Mouse (Mus musculus) CH12.LX (cell line): ENCODE measurements around the gene Klhdc2. TPM values are rescaled to one million over a fixed set of nuclear protein-coding genes. Genes with fewer than 3 reads are reported as not detected.
A peak's percentile ranks its signal among the peaks of the same experiment; 100 is the strongest.

ENCODE experiments used
- DNase-seq: peaks from one replicate; pipeline ENCODE4 v3.0.0-alpha.2; 2013; ENCODE audit errors: extremely low read depth
- H3K27ac ChIP-seq: 2 replicates; pipeline ENCODE4 v1.5.1; 2012; ENCODE audit warnings: low read depth, mild to moderate bottlenecking, control low read depth, moderate library complexity; ENCODE audit not compliant: insufficient read depth
- H3K27me3 ChIP-seq: replicated peaks from 2 replicates; pipeline ENCODE3; 2012; ENCODE audit warnings: inconsistent platforms
- H3K36me3 ChIP-seq, 2 experiments: replicated peaks in 1 of 2; 2 replicates each; pipeline versions ENCODE3 to v1.6.1; 2012; ENCODE audit warnings: inconsistent platforms in 1 of 2, low read length in 1 of 2, mild to moderate bottlenecking in 1 of 2, mixed read lengths in 1 of 2, moderate library complexity in 1 of 2; ENCODE audit not compliant: control insufficient read depth in 1 of 2, insufficient read depth in 1 of 2
- H3K4me1 ChIP-seq, 2 experiments: 2 replicates each; pipeline ENCODE4 v1.6.1; 2012; ENCODE audit warnings: inconsistent platforms in 1 of 2, moderate library complexity in 1 of 2; ENCODE audit not compliant: insufficient read depth in 2 of 2, control insufficient read depth in 1 of 2
- H3K4me2 ChIP-seq: 2 replicates; pipeline ENCODE4 v1.6.1; 2012; ENCODE audit warnings: low read depth, mild to moderate bottlenecking, control low read depth; ENCODE audit not compliant: poor library complexity, insufficient read depth, severe bottlenecking
- H3K4me3 ChIP-seq, 3 experiments: fragments of 150-350 bp in 1 of 3; sonication (generic) in 1 of 3; replicated peaks in 1 of 3; 2 replicates each; pipeline versions ENCODE3 to v1.5.1; 2011 to 2012; ENCODE audit warnings: low read depth in 2 of 3, low read length in 2 of 3, mild to moderate bottlenecking in 2 of 3, moderate library complexity in 2 of 3, control low read depth in 1 of 3, improper control_type of control experiment in 1 of 3, inconsistent platforms in 1 of 3, mixed read lengths in 1 of 3; ENCODE audit not compliant: poor library complexity in 1 of 3
- H3K79me2 ChIP-seq: replicated peaks from 2 replicates; pipeline ENCODE4 v1.6.1; 2012; ENCODE audit warnings: mild to moderate bottlenecking, moderate library complexity; ENCODE audit not compliant: control insufficient read depth, poor library complexity, insufficient read depth, severe bottlenecking; ENCODE audit errors: extremely low read depth
- H3K9ac ChIP-seq: 2 replicates; pipeline ENCODE4 v1.6.1; 2012; ENCODE audit warnings: low read depth, mild to moderate bottlenecking, control low read depth, moderate library complexity; ENCODE audit not compliant: insufficient read depth
- H3K9me3 ChIP-seq: replicated peaks from 2 replicates; pipeline ENCODE3; 2012; ENCODE audit warnings: low read length, inconsistent platforms, mixed read lengths
- CHD2 ChIP-seq: IDR thresholded peaks from 2 replicates; pipeline ENCODE4 v1.6.1; 2011; ENCODE audit warnings: low read length, improper control_type of control experiment
- CTCF ChIP-seq, 2 experiments: IDR thresholded peaks in 1 of 2; conservative IDR thresholded peaks in 1 of 2; 2 replicates each; pipeline ENCODE4 v1.5.1; 2011 to 2012; ENCODE audit warnings: low read depth in 2 of 2, low read length in 2 of 2, improper control_type of control experiment in 1 of 2, inconsistent platforms in 1 of 2, mild to moderate bottlenecking in 1 of 2, moderate library complexity in 1 of 2
- ELF1 ChIP-seq: IDR thresholded peaks from 2 replicates; pipeline ENCODE4 v1.6.1; 2014; ENCODE audit warnings: low read depth, mild to moderate bottlenecking, inconsistent platforms, low read length, improper control_type of control experiment
- EP300 ChIP-seq: IDR thresholded peaks from 2 replicates; pipeline ENCODE4 v1.6.1; 2011; ENCODE audit warnings: low read length, improper control_type of control experiment
- ETS1 ChIP-seq: conservative IDR thresholded peaks from 2 replicates; pipeline ENCODE4 v1.6.1; 2012; ENCODE audit warnings: low read depth, mild to moderate bottlenecking, inconsistent platforms, low read length, improper control_type of control experiment, moderate library complexity
- HCFC1 ChIP-seq: IDR thresholded peaks from 2 replicates; pipeline ENCODE4 v1.6.1; 2012; ENCODE audit warnings: low read depth, mild to moderate bottlenecking, inconsistent platforms, low read length, improper control_type of control experiment
- IRF4 ChIP-seq: IDR thresholded peaks from 2 replicates; pipeline ENCODE4 v1.6.1; 2014; ENCODE audit warnings: low read depth, mild to moderate bottlenecking, inconsistent platforms, low read length, improper control_type of control experiment
- KAT2A ChIP-seq: IDR thresholded peaks from 2 replicates; pipeline ENCODE4 v1.6.1; 2012; ENCODE audit warnings: low read length, improper control_type of control experiment, inconsistent platforms; ENCODE audit not compliant: insufficient replicate concordance
- MAFK ChIP-seq: IDR thresholded peaks from 2 replicates; pipeline ENCODE4 v1.6.1; 2011; ENCODE audit warnings: low read length, improper control_type of control experiment; ENCODE audit not compliant: insufficient replicate concordance
- MEF2A ChIP-seq: IDR thresholded peaks from 2 replicates; pipeline ENCODE4 v1.6.1; 2014; ENCODE audit warnings: low read depth, mild to moderate bottlenecking, inconsistent platforms, low read length, improper control_type of control experiment, borderline replicate concordance
- SIN3A ChIP-seq: IDR thresholded peaks from 2 replicates; pipeline ENCODE4 v1.6.1; 2012; ENCODE audit warnings: low read length, improper control_type of control experiment, inconsistent platforms
- TBP ChIP-seq: conservative IDR thresholded peaks from 2 replicates; pipeline ENCODE4 v1.6.1; 2011; ENCODE audit warnings: low read depth, low read length, improper control_type of control experiment
- USF1 ChIP-seq: IDR thresholded peaks from 2 replicates; pipeline ENCODE4 v1.6.1; 2014; ENCODE audit warnings: low read depth, mild to moderate bottlenecking, inconsistent platforms, low read length, improper control_type of control experiment
- dilution Hi-C: fragments of 300-500 bp; cut with MboI; formaldehyde crosslinking; loops from 2 replicates; pipeline ENCODE4 v1.14.3; 2020; ENCODE audit warnings: low sequenced_read_pairs; ENCODE audit not compliant: extremely low pct_unique_long_range_greater_than_20kb, extremely low pct_ligation_motif_present
- in situ Hi-C: fragments of 300-500 bp; cut with MboI; formaldehyde crosslinking; loops from 3 replicates; pipeline ENCODE4 v1.14.3; 2019; ENCODE audit warnings: low sequenced_read_pairs, low pct_ligation_motif_present, low pct_unique_long_range_greater_than_20kb, mixed read lengths
- polyA plus RNA-seq: library from polyadenylated mRNA; unstranded; fragments of >175 nt; gene quantifications from 2 replicates; pipeline ENCODE4 v1.2.1, GENCODE M21; 2012; ENCODE audit warnings: low read depth; ENCODE audit not compliant: insufficient read length
- total RNA-seq, 2 experiments: library from RNA; depleted of rRNA; stranded (reverse); fragments of 300-350 nt in 1 of 2; fragments of >200 nt in 1 of 2; gene quantifications; 2 replicates each; pipeline ENCODE4 v1.2.3; 2012 to 2014

The Klhdc2 gene
- total and polyA plus RNA-seq, 3 experiments: 81.8 to 280 (median 103) TPM

GRCm38 (mm10) chr12:69292401-69292800 lies 4.1 kb upstream of the Klhdc2 start:
- Histone ChIP-seq H3K4me2 (no peak overlapping the region), H3K9me3 (no peaks in the 10 kb centered on the region), H3K36me3 (no peaks in the 10 kb centered on the region), H3K27me3 (no peaks in the 10 kb centered on the region), H3K9ac (no peak overlapping the region), H3K4me3 (no peak overlapping the region), H3K27ac (no peak overlapping the region), H3K4me1 (peaks cover 30 to 65% of the 10 kb centered on the region in 2 experiments), H3K79me2 (peaks cover 6% of the 10 kb centered on the region)
- in situ Hi-C loops (no loop called here), dilution Hi-C loops (no loop called here)
- TF ChIP-seq CTCF (conservative IDR thresholded peaks at IDR 0.05 in 1 of 2, IDR thresholded peaks at IDR 0.05 in 1 of 2; ENCODE audit: low read depth in 2 of 2, low read length in 2 of 2) (no peak), ETS1 (no peak), ELF1 (no peak), USF1 (no peak), CHD2 (no peak), HCFC1 (no peak), KAT2A (no peak), TBP (no peak), MAFK (no peak), MEF2A (no peak), IRF4 (no peak)
- DNase-seq: no peak

GRCm38 (mm10) chr12:69293815-69294214 lies 2.7 kb upstream of the Klhdc2 start:
- Histone ChIP-seq H3K27me3 (no peaks in the 10 kb centered on the region), H3K4me1 (peaks cover 23 to 62% of the 10 kb centered on the region in 2 experiments), H3K36me3 (peaks cover 0 to 4% of the 10 kb centered on the region in 2 experiments), H3K4me2 (no peak overlapping the region), H3K9me3 (no peaks in the 10 kb centered on the region), H3K9ac (no peak overlapping the region), H3K79me2 (peaks cover 18% of the 10 kb centered on the region), H3K4me3 (no peak overlapping the region), H3K27ac (no peak overlapping the region)
- dilution Hi-C loops: no loop called here
- in situ Hi-C loops: no loop called here
- no peak for TF ChIP-seq KAT2A
- TF ChIP-seq MAFK: no peak
- no peak for DNase-seq

- H3K27me3 ChIP-seq: no peaks in the 10 kb centered on the region
- dilution Hi-C loops: no loop called here
- no peak overlapping the region for H3K9ac ChIP-seq
- in situ Hi-C loops: loop anchor here (5.0 kb wide), 1 partner anchor 73 kb away; no protein-coding TSS in a partner anchor
- H3K36me3 ChIP-seq: peaks cover 0 to 13% of the 10 kb centered on the region in 2 experiments
- DNase-seq: no peak
- H3K4me1 ChIP-seq: peaks cover 19 to 61% of the 10 kb centered on the region in 2 experiments
- peaks cover 23% of the 10 kb centered on the region for H3K79me2 ChIP-seq
- TF ChIP-seq SIN3A (peak; percentile 5; the same call in 1 of the 2 replicates), EP300 (no peak)
- H3K4me2 ChIP-seq: no peak overlapping the region
- H3K27ac ChIP-seq: peak overlapping the region; percentile 24; the same call in 1 of the 2 replicates
- no peak overlapping the region for H3K4me3 ChIP-seq
- no peaks in the 10 kb centered on the region for H3K9me3 ChIP-seq
These were observed 1.5 kb upstream of the Klhdc2 start for GRCm38 (mm10) chr12:69294936-69295335.
